Mouse (Mus musculus) ovary, postnatal 14 days (tissue): Measurements from ENCODE around the gene Ltbp2.

Experiments used
- DNase-seq: peaks from one replicate; pipeline ENCODE4 v3.0.0; 2022; ENCODE audit warnings: low spot score

The Ltbp2 gene

GRCm38 (mm10) chr12:84835626-84836025 lies 40.7 kb downstream of the Ltbp2 start:
- DNase-seq, result no peak

- no peak for DNase-seq
Observed at GRCm38 (mm10) chr12:84834773-84835172, 41.6 kb downstream of the Ltbp2 start.

- DNase-seq, result no peak
Observed at GRCm38 (mm10) chr12:84831648-84832047, 44.7 kb downstream of the Ltbp2 start.

DNA sequence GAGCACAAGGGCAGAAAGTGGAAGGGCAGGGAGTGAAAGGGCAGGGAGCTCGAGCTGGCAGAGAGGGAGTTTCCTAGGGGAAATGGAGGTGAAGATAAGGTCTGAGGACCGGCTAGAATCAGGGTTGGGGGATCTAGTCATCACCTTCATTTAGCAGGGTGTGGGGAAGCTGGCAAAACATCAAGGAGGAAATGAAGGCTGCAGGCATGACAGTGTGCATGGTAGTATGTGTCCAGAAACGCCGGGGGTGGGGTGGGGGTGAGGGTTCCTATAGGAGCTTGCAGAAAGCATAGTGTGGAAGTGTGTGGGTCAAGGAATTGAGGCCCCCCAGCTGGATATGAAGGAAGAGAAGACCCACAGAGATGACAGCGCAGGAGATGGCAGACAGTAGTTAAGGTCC lies 45.2 kb downstream of the Ltbp2 start:
- DNase-seq, result no peak

DNA sequence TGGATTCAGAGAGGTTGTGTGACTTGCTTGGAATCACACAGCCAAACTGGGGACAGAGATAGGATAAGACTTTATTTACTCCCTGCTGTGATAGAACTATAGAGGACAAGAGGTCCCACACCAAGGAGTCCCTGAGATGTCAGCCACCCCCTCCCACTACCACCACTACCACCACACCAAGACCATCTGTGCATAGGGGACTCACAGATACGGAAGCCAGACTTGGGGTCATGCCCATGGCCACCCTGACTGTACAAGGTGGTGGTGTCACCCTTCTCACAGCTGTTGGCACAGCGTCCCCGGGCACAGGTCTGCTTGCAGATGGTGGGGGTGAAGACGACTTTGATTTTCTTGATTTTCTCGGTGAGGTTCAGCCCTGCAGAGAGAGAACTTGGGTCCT lies 45.9 kb downstream of the Ltbp2 start:
- no peak for DNase-seq

- DNase-seq, result no peak
Observed at GRCm38 (mm10) chr12:84829913-84830312, 46.4 kb downstream of the Ltbp2 start.

DNA sequence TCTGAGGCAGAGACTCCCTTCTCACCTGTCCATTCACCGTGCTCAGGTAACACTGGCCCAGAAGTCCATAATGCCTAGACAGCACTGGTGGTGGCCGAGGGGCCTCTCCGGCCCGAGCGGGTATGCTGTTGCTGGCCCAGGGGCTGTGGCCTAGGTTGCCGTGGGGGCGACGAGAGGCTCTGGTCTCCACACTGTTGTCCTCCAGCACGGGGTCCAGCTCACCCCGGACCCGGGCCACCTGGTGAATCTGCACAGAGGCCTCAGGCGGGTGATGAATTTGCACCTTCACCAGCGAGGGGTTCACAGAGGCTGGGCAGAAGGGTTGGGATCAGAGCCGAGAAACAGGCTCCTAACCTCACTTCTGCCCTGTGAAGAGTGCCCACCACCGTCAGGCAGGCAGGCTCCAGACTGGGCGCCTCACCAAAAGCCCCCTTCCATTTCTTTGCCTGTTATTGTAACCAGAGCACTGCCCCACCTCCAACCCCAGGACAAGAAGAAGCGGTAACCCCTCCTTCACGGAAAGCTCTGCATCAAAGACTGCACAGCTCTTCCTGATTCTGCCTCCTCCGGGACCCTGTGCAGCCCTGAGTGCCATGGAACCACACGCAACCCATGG lies 47.1 kb downstream of the Ltbp2 start:
- no peak for DNase-seq

DNA sequence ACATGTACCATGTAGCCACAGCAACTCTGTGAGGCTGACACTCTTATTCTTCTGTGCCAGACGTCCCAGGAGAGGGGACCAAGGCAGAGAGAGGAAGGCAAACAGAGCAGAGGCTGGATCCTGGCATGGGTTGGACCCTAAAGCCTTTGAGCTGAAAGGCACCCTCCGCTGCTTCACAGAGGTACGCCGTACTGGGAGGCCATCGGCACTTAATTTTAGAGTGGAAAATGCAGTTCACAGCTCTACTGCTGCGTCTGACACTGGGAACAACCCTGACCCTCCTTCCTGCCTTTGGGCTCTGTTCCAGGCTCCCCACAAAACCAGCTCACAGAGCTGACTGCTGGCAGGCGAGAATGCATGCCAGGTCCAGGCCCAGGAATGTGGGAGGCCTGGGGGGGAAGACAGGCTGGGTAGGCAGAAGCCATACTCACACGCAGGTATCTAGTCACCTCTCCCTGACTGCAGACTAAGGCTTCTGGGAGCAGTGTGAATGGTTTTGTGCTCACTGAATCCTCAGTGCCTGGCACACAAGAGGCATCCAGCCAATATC lies 48.9 kb downstream of the Ltbp2 start:
- DNase-seq, result no peak

DNA sequence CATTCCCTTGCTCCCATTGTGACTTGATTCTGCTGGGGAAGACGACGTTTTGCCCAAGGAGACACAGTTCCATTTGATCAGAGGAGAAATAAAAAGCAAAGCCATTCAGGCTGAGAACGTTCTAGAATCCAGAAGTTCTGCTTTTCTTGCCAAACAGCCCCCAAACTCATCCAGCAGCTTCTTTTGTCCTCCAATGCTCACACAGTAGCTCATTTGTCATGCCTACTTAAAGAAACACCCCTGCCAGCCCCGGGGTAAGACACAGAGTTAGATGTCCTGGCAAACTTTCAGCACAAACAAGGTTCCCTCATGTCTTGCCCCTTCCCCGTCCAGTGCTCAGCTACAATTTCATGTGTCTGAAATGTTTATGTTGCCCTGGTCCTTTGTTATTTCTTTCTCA lies 52.1 kb downstream of the Ltbp2 start:
- no peak for DNase-seq

GRCm38 (mm10) chr12:84823601-84824000 lies 52.7 kb downstream of the Ltbp2 start:
- DNase-seq, result no peak

DNA sequence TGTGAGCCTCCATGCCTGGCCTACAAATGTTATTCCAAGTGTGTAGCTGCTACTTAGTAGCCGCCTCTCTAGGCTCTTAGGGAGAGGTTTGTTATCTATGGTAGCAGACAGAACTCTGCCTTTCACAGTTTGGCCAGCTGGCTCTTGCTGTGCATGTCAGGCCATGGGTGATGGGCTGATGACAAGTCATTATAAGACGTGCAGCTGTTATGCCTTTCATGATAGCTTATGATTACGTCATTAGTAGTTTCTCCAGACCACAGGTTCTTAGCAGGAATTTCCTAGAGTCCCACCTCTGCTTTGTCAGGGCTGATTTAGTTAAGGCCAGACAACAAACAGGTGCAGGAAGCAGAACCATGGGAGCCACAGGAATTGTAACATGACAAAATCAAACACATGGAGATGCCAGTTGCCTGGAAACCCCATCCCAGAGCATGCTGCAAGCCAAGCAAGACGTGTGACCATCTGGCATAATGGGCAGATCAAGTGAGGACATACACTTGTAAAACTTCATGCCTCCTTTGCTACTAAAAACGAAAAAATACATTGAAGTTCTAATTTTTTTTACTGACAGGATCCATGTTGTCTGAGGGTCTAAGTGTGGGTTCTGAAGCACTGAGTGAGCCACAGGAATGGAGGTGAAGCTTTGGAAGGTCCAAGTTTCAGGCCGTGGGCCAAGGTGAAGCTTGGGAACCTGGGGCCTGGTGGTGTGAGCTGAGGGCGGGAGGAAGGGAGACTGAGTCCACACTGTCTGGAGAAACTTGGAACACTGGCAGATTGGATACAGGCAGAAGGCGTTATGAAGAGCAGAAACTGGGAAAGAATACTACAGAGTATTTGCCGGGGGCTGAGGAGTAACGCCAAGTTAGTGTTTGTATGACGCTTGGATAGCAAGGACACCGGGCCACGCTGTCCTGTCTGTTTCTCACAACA lies 56.8 kb downstream of the Ltbp2 start:
- DNase-seq, result no peak

DNA sequence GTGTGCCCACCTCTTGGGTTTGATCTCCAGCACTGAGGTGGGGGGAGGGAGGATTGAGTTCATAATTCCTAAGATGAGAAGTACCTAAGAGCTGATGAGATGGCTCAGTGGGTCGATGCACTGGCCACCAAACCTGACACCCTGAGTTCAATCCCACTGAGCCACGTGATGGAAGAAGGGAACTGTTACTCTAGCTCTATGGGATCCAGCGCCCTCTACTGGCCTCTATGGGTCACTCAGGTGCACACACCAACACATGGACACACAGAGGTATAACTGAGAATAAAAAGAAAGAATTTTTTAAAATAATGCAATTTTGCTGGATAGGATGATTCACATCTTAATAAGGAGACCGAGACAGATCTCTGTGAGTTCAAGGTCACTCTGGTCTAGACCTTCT lies 57.8 kb downstream of the Ltbp2 start:
- DNase-seq, result no peak

GRCm38 (mm10) chr12:84814663-84815325 lies 61.5 kb downstream of the Ltbp2 start:
- no peak for DNase-seq

GRCm38 (mm10) chr12:84813773-84814172 lies 62.6 kb downstream of the Ltbp2 start:
- no peak for DNase-seq

- no peak for DNase-seq
Observed at GRCm38 (mm10) chr12:84812004-84812403, 64.3 kb downstream of the Ltbp2 start.

DNA sequence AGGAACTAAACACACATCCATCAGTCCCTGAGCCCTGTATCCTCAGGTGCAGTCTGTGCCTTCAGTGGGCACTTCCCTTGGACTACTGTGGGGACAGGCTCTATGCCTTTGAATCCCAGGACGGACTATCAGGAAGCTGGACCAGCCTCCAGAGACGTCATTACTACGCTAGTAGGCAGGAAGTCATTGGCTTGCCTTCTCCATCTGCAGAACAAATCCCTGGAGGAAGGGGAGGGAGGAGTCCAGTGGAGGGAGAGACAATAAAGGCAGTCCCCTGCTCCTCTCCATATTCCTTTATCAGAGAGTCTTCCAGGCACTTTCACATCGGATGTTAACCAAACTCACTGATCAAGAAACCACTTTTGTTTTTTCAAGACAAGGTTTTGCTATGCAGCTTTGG lies 64.8 kb downstream of the Ltbp2 start:
- no peak for DNase-seq

GRCm38 (mm10) chr12:84810810-84811209 lies 65.5 kb downstream of the Ltbp2 start:
- no peak for DNase-seq

GRCm38 (mm10) chr12:84809033-84809432 lies 67.3 kb downstream of the Ltbp2 start:
- no peak for DNase-seq

DNA sequence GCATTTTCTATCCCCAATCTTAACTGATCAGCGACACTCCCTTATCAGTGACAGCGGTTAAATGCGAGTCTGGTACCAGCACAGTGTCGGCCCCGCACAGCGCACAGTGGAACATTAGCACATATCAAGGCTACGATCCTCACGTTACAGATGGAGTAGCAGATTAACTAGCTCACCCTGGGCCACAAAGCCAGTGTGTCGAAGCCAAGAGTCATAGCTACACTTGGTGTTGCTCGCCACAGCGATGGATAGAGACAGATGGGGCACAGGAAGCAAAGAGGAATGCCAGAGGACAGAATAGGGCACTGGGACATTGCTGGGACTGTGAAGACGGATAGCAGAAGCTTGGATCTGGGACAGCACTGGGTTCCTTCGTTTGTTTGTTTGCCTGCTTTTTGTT lies 69.0 kb downstream of the Ltbp2 start:
- DNase-seq, result no peak

DNA sequence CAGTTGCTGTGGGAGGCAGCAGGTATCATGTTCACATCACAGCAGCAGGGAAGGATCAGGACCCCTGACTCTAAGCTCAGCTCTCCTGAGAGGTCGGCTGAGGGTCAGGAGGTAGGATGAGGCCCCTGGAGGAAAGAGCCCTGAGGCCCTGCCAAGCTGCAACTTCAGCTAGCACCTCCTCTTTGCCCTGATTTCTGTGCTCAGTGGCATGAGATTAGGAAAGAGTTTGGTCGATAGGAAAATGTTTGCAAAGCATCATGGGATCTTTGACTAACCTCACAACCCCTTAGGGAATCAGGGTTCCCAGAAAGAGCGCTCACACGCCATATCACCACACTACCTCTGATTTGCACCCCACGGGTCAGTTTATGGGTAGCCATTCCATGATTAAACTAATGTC lies 69.6 kb downstream of the Ltbp2 start:
- DNase-seq, result no peak

DNA sequence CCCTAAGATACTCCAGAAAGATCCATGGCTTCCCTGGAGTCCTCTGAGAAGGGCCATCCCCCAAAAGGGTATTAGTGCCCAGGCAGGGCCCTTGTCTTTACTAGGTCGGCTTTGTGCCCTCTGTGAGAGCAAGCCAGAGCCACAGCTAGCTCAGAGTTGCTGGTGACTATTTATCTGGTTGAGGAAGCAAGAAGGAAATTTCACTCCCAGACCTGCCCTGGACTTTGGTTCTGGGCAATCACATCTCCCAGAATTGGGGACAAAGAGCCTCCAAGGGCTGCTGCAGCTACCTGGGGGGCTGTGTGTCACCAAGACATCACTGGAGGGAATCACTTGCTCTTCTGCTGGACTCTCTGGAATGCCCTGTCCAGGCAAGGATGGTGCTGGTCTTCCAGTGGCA lies 70.3 kb downstream of the Ltbp2 start:
- DNase-seq, result no peak

- no peak for DNase-seq
Observed at GRCm38 (mm10) chr12:84805228-84805842, 71.0 kb downstream of the Ltbp2 start.
